Mouse (Mus musculus) midbrain, embryonic 11.5 days (tissue): ENCODE measurements around the gene Gstm7. TPM values are rescaled to one million over a fixed set of nuclear protein-coding genes. Genes with fewer than 3 reads are reported as not detected.
"Not testable (repeated sequence)": the region's sequence is repeated elsewhere in the genome, so short reads cannot be mapped to it uniquely, and the experiment has no call there.

ENCODE experiments used
- ATAC-seq: fragments of 200-750 bp; cut with Nextera tagmentation; 2 replicates; pipeline ENCODE4 v1.8.0; 2017; ENCODE audit warnings: moderate TSS enrichment, moderate library complexity; ENCODE audit not compliant: low FRiP score
- DNase-seq: peaks from one replicate; pipeline ENCODE4 v3.0.0; 2015; ENCODE audit warnings: low spot score; ENCODE audit errors: missing footprints
- H3K27ac ChIP-seq: fragments of 300-500 bp; sonication (generic); 2 replicates; pipeline ENCODE4 v1.5.1; 2014; ENCODE audit warnings: low read depth, low read length
- H3K27me3 ChIP-seq: fragments of 300-500 bp; sonication (generic); 2 replicates; pipeline ENCODE4 v1.6.1; 2014; ENCODE audit warnings: mild to moderate bottlenecking, low read length, moderate library complexity, mixed read lengths; ENCODE audit not compliant: control insufficient read depth, insufficient read depth
- H3K36me3 ChIP-seq: fragments of 300-500 bp; sonication (generic); 2 replicates; pipeline ENCODE4 v1.6.1; 2014; ENCODE audit warnings: mild to moderate bottlenecking, low read length, moderate library complexity, mixed read lengths; ENCODE audit not compliant: control insufficient read depth, insufficient read depth
- H3K4me1 ChIP-seq: fragments of 300-500 bp; sonication (generic); 2 replicates; pipeline ENCODE4 v1.6.1; 2014; ENCODE audit warnings: low read length; ENCODE audit not compliant: control insufficient read depth, insufficient read depth
- H3K4me2 ChIP-seq: fragments of 300-500 bp; sonication (generic); 2 replicates; pipeline ENCODE4 v1.6.1; 2014; ENCODE audit warnings: mild to moderate bottlenecking, moderate library complexity
- H3K4me3 ChIP-seq: fragments of 300-500 bp; sonication (generic); 2 replicates; pipeline ENCODE4 v1.5.1; 2014; ENCODE audit warnings: low read depth, low read length
- H3K9ac ChIP-seq: fragments of 300-500 bp; sonication (generic); 2 replicates; pipeline ENCODE4 v1.6.1; 2014; ENCODE audit warnings: low read length
- H3K9me3 ChIP-seq: fragments of 300-500 bp; sonication (generic); 2 replicates; pipeline ENCODE4 v1.6.1; 2016; ENCODE audit warnings: low read length; ENCODE audit not compliant: control insufficient read depth
- WGBS: fragments of 180-500 bp; shearing (Covaris S2); extraction: QIAGEN DNeasy Blood & Tissue Kit; methylation state at CpG from one replicate; pipeline ENCODE4 v1.1.7; 2014; 5-methylcytosine and 5-hydroxymethylcytosine counted together
- polyA plus RNA-seq: library from polyadenylated mRNA; unstranded; fragments of >200 nt; fragmentation: Nextera tagmentation; extraction: Ambion mirVana; gene quantifications from 2 replicates; pipeline ENCODE4 v1.2.1, GENCODE M21; 2014

Gene Gstm7
- 54.7 and 58.1 TPM in 2 replicates for polyA plus RNA-seq

DNA sequence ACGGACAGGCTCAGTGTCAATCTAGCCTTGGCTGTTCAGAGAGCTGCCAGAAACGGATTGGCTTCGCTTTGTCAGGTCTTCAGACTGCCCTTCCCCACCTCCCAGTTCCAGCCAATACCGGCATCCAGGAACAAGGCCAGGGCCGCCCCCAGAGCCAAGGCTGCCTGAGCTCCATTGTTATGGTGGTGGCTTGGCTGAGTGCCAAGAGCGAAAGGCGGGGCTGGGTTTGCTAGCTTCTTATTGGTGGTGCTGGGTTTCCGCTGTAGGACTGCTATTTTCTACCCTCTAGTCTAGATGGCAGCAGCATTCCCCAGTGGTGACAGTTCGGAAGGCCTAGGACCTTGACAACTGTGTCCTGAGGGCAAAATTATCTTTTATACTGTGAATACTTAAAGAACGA lies at the start of gene Gstm7:
Gene Gstm7, minus strand, starts transcription at position 148 of the 400 bp plus-strand sequence.
- peaks cover 5% of the 10 kb centered on the region for H3K4me1 ChIP-seq
- H3K9me3 ChIP-seq: no peaks in the 10 kb centered on the region
- 4% methylated on average over 10 of the region's 10 CpGs for WGBS
- H3K4me3 ChIP-seq: peak within 1 kb of the TSS; percentile 2; the same call in 1 of the 2 replicates
- no peaks in the 10 kb centered on the region for H3K36me3 ChIP-seq
- ATAC-seq (peak; percentile 99), DNase-seq (peak; percentile 100)
- H3K9ac ChIP-seq: peak within 1 kb of the TSS; percentile 34
- H3K4me2 ChIP-seq: peak within 1 kb of the TSS; percentile 40
- peak within 1 kb of the TSS; percentile 45 for H3K27ac ChIP-seq
- no peaks in the 10 kb centered on the region for H3K27me3 ChIP-seq

DNA sequence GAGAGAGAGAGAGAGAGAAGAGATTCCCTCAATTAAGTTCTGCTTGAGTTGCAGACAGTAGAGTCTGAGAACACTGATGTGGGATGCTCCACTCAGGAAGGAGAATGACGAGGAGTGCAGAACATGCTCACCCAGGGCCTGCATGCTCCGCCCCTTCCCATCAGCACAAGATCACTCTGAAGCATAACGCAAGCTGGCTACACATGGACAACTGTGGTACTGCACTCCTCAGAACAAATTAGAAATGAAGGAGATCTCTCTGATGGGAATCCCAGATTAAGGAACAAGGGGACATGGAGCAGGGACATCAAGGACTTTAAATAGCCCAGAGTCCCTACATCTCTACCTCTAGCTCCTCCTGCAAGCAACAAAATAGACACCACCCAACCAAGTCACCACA lies 49.6 kb upstream of the Gstm7 start:
- no peaks in the 10 kb centered on the region for H3K36me3 ChIP-seq
- DNase-seq: no peak
- H3K9me3 ChIP-seq: no peaks in the 10 kb centered on the region
- H3K4me2 ChIP-seq: no peak overlapping the region
- no peak for ATAC-seq
- H3K27me3 ChIP-seq: no peaks in the 10 kb centered on the region
- H3K27ac ChIP-seq: no peak overlapping the region
- no peak overlapping the region for H3K4me3 ChIP-seq
- H3K9ac ChIP-seq: no peak overlapping the region
- H3K4me1 ChIP-seq: no peaks in the 10 kb centered on the region
- WGBS: 71% methylated on average over 3 of the region's 3 CpGs

DNA sequence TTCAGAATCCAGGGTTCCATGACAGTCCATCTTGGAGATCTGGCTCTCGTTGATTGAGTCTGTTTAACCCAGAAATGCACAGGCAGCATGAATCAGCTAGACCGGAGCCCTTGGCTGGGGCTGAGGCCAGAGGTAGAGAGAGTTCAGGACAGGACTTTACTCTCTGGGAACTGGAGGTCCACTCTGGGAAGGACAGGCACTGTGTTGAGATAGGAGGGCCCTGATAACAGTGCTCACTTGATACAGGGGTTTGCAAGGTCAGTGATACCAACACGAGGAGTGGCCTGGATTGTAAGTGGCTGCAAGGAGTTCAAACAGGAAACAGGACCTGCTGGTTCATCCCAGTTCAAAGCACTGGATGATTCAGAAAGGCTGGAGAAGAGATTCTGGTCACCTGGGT lies 46.1 kb upstream of the Gstm7 start:
- H3K27me3 ChIP-seq: no peaks in the 10 kb centered on the region
- no peak for DNase-seq
- no peak overlapping the region for H3K4me2 ChIP-seq
- no peak overlapping the region for H3K9ac ChIP-seq
- H3K9me3 ChIP-seq: no peaks in the 10 kb centered on the region
- H3K4me3 ChIP-seq: no peak overlapping the region
- H3K36me3 ChIP-seq: no peaks in the 10 kb centered on the region
- ATAC-seq: no peak
- no peak overlapping the region for H3K27ac ChIP-seq
- 87% methylated on average over 3 of the region's 3 CpGs for WGBS
- H3K4me1 ChIP-seq: no peaks in the 10 kb centered on the region

DNA sequence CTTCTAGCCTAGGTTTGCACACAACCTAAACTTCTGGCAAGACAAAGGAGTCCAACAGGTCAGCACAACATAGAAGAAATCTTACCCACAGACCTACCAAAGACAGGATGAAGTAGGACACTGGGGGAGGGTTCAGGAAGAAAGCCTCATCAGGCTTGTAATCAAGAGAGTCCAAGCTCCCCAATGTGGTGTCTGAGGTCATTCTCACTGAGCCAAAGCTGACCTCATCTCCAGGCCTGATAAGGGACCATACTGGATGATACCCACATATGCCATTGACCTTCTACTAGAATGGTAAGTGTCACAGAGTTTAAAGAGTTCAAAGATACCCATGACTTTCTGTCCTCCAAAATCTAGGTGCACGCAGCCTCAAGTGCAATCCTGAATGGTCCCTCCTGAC lies 42.6 kb upstream of the Gstm7 start:
- no peak overlapping the region for H3K4me3 ChIP-seq
- H3K4me2 ChIP-seq: no peak overlapping the region
- H3K27ac ChIP-seq: no peak overlapping the region
- no peaks in the 10 kb centered on the region for H3K9me3 ChIP-seq
- 93% methylated on average over 1 of the region's 1 CpGs for WGBS
- ATAC-seq: no peak
- H3K27me3 ChIP-seq: no peaks in the 10 kb centered on the region
- no peak overlapping the region for H3K9ac ChIP-seq
- DNase-seq: no peak
- no peaks in the 10 kb centered on the region for H3K4me1 ChIP-seq
- H3K36me3 ChIP-seq: no peaks in the 10 kb centered on the region

DNA sequence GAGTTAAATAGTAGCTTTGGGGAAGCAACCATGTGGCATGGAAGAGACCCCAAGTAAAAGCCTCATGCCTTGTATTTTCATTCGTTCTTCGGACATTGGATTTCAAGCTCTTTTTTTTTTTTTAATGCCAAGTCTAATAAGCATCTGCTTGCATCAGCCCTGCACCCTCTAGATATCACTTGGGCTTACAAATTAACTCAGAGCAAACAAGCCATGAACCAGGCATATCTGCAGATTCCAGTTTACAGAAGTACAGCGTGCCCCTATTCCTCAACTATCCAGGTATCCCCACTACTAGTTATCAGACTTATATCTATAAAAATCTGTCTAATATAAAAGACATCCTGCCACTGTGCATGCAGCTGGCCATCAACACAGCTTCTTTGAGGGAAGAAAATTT lies 40.5 kb upstream of the Gstm7 start:
- Histone ChIP-seq H3K9me3 (no peaks in the 10 kb centered on the region), H3K4me3 (no peak overlapping the region), H3K4me1 (no peaks in the 10 kb centered on the region), H3K4me2 (no peak overlapping the region), H3K27ac (no peak overlapping the region), H3K27me3 (no peaks in the 10 kb centered on the region), H3K36me3 (no peaks in the 10 kb centered on the region), H3K9ac (no peak overlapping the region)
- no peak for DNase-seq
- WGBS: 91% methylated on average over 3 of the region's 3 CpGs
- no peak for ATAC-seq

DNA sequence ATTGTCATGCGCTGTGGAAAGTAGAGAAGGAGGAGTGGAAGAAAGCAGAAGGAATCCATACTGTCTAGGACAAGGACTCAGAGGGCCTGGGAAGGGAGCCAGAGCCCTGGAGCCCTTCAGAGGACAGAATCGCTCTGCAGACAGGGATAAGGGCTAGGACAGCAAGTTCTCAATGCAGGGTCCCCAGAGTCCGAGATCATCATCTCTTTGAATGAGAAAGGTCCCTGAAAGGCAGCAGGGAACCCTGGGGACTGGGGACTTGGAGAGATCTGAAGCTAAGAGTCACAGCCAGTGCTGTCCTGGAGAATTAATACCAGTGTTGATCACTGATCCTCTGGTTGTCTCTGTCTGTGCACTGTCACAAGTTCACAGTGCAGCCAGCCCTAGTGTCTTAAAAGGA lies 39.5 kb upstream of the Gstm7 start:
- H3K4me2 ChIP-seq, H3K36me3 ChIP-seq: not testable (repeated sequence)

DNA sequence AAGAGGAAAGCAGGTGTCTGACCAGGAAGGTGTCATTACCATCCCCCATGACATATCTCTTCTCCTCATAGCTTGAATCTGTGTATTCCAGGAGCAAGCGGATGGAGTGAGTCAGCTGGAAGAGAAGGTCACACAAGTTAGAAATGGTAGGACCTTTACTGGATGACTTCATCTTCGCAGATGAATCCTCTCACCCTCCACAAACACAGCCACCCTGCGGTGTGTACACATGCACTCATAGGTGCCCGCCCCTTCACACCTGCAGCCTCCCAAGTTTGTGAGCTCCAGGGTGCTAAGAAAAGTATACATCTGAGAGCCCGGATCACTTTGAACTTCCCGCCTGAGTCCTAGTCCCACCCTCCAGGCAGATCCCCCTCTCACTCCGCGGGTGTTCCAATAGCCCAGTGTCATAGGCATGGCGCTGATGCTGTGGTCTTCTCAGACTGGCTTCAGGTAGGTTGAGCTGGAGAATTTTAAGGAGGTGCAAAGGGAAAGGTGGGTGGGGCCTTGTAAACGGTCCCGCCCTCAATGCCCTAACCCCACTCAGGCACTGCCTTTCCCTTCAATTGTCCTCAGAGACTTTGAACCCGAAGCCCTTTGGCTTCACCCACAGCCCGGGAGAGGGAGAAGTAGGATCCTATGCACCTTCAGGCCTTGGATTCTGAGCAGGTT lies 37.2 kb upstream of the Gstm7 start, which contains the start of gene Gstm3:
Gene Gstm3, minus strand, starts transcription at position 560 of the 672 bp plus-strand sequence.
- ATAC-seq (no peak), DNase-seq (peak; percentile 51)
- Histone ChIP-seq H3K36me3 (no peaks in the 10 kb centered on the region), H3K27me3 (no peaks in the 10 kb centered on the region), H3K9me3 (no peaks in the 10 kb centered on the region), H3K4me1 (no peaks in the 10 kb centered on the region; the same call in 1 of the 2 replicates), H3K4me3 (no peak within 1 kb of the TSS), H3K4me2 (no peak within 1 kb of the TSS), H3K27ac (no peak within 1 kb of the TSS), H3K9ac (no peak within 1 kb of the TSS)
- WGBS: 68% methylated on average over 13 of the region's 13 CpGs

More for the DNA sequence above, 39.5 kb upstream of the Gstm7 start:
- H3K27me3 ChIP-seq, H3K9ac ChIP-seq, H3K9me3 ChIP-seq, DNase-seq, H3K4me1 ChIP-seq, ATAC-seq, H3K4me3 ChIP-seq, H3K27ac ChIP-seq: not testable (repeated sequence)
- 43% methylated on average over 3 of the region's 3 CpGs for WGBS

DNA sequence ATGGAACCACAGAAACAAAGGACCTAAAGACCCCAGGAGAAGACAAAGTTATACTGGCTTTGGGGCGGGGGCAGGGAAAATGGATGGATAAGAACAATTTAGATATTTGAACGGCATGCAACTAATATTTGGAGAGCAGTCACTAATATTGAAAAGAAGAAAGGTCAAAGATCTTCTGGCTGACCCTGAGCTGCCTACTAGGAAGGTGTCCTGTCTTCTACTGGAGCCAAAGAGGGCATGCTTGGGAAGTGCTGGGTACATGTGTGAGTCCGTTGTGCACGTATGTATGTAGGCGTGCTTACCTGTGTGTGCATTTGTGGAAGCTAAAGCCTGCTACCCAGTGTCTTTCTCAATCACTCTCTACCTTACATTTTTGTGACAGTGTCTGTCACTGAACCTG lies 35.0 kb upstream of the Gstm7 start:
- Histone ChIP-seq H3K27ac (no peak overlapping the region), H3K36me3 (no peaks in the 10 kb centered on the region), H3K4me3 (no peak overlapping the region), H3K27me3 (no peaks in the 10 kb centered on the region), H3K4me1 (no peaks in the 10 kb centered on the region; the same call in 1 of the 2 replicates), H3K9ac (no peak overlapping the region), H3K9me3 (no peaks in the 10 kb centered on the region), H3K4me2 (no peak overlapping the region)
- WGBS: 95% methylated on average over 5 of the region's 5 CpGs
- DNase-seq (peak; percentile 2), ATAC-seq (no peak)

DNA sequence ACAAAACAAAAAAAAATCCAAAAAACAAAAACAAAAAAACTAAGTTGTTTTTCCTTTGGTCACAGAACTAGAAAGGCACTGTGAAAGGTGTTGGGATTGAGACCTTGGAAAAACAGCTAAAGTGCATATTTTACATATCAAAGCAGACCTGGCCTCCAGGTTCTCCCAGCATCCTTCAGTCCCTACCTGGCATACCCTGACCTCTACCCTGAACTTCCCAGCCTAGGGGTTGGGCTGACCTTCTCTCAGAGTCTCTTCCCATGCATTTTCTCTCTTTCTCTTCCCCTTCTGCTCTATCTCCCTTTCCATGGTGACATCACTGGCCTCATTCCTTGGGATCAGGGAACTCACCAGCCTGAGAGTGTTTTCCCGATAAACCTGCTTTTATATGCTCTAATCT lies 34.0 kb upstream of the Gstm7 start:
- WGBS: 74% methylated on average over 1 of the region's 1 CpGs
- no peak overlapping the region for H3K4me3 ChIP-seq
- no peak overlapping the region for H3K4me2 ChIP-seq
- no peak overlapping the region for H3K27ac ChIP-seq
- no peaks in the 10 kb centered on the region for H3K9me3 ChIP-seq
- H3K36me3 ChIP-seq: no peaks in the 10 kb centered on the region
- no peaks in the 10 kb centered on the region for H3K27me3 ChIP-seq
- ATAC-seq (no peak), DNase-seq (peak; percentile 33)
- no peak overlapping the region for H3K9ac ChIP-seq
- H3K4me1 ChIP-seq: no peaks in the 10 kb centered on the region; the same call in 1 of the 2 replicates
